Mouse (Mus musculus): ENCODE measurements around the gene Als2cr12.

DNA sequence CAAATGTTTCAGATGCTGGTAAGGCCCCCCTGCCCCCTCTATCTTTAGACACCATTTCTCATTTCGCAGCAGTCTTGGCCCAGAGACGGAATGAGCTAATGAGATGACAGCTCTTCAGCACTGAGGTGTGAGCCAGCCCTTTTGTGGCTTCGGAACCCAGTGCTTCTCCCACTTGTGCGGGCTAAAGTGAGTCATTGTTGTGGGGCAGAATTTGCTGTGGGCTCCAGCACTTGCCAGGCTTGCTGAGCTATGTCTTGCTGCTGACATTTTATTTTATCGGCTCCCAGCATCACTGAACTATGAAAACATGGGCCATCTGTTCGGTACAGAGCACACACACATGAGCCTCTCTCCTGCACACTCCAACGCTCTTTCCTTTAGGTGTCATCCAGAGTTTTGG, 43.7 kb upstream of the Als2cr12 start:
- TF ChIP-seq CTCF (IDR thresholded peaks at IDR 0.05; ENCODE audit: control insufficient read depth, insufficient read depth, insufficient replicate concordance, low read depth, low read length), result no peak
- no peak for TF ChIP-seq POLR2A (IDR thresholded peaks at IDR 0.05; ENCODE audit: control insufficient read depth, low read depth, low read length)

Measured in testis, adult 2 months (tissue).